Mouse (Mus musculus) yolk sac, embryonic 10.5 days (tissue): ENCODE data around the gene Sema3a.
"Not testable (repeated sequence)": the region's sequence is repeated elsewhere in the genome, so short reads cannot be mapped to it uniquely, and the experiment has no call there.

Experiments
- DNase-seq: peaks from one replicate; pipeline ENCODE4 v3.0.0-alpha.2; 2017; ENCODE audit warnings: low spot score

The Sema3a gene

GRCm38 (mm10) chr5:13428702-13429101 lies 303.5 kb downstream of the Sema3a start:
- DNase-seq, result no peak

- no peak for DNase-seq
Observed at GRCm38 (mm10) chr5:13431827-13432226, 306.6 kb downstream of the Sema3a start.

GRCm38 (mm10) chr5:13432574-13432973 lies 307.4 kb downstream of the Sema3a start:
- DNase-seq, result no peak

- no peak for DNase-seq
Observed at GRCm38 (mm10) chr5:13433303-13433702, 308.1 kb downstream of the Sema3a start.

GRCm38 (mm10) chr5:13441112-13441511 lies 315.9 kb downstream of the Sema3a start:
- DNase-seq, result no peak

GRCm38 (mm10) chr5:13460182-13461001 lies 335.2 kb downstream of the Sema3a start:
- DNase-seq, result no peak

- no peak for DNase-seq
Observed at GRCm38 (mm10) chr5:13468856-13469255, 343.6 kb downstream of the Sema3a start.

- DNase-seq, result no peak
Observed at GRCm38 (mm10) chr5:13469401-13469800, 344.2 kb downstream of the Sema3a start.

- no peak for DNase-seq
Observed at GRCm38 (mm10) chr5:13470057-13470905, 345.1 kb downstream of the Sema3a start.

GRCm38 (mm10) chr5:13477653-13478052 lies 352.4 kb downstream of the Sema3a start:
- DNase-seq, result no peak

GRCm38 (mm10) chr5:13488671-13489070 lies 363.5 kb downstream of the Sema3a start:
- DNase-seq, result no peak

- not testable (repeated sequence) for DNase-seq
Observed at GRCm38 (mm10) chr5:13495967-13496366, 370.8 kb downstream of the Sema3a start.

GRCm38 (mm10) chr5:13499835-13500234 lies 374.6 kb downstream of the Sema3a start:
- no peak for DNase-seq

GRCm38 (mm10) chr5:13505839-13506499 lies 380.8 kb downstream of the Sema3a start:
- DNase-seq, result no peak

- no peak for DNase-seq
Observed at GRCm38 (mm10) chr5:13509163-13509562, 383.9 kb downstream of the Sema3a start.

- no peak for DNase-seq
Observed at GRCm38 (mm10) chr5:13517018-13517417, 391.8 kb downstream of the Sema3a start.

GRCm38 (mm10) chr5:13525597-13525996 lies 400.4 kb downstream of the Sema3a start:
- no peak for DNase-seq

GRCm38 (mm10) chr5:13527037-13527464 lies 401.8 kb downstream of the Sema3a start:
- DNase-seq, result no peak

GRCm38 (mm10) chr5:13529226-13529625 lies 404.0 kb downstream of the Sema3a start:
- no peak for DNase-seq

- peak; percentile 26 for DNase-seq
Observed at GRCm38 (mm10) chr5:13547472-13548209, 422.4 kb downstream of the Sema3a start.

- no peak for DNase-seq
Observed at GRCm38 (mm10) chr5:13548210-13548554, 423.0 kb downstream of the Sema3a start.

- no peak for DNase-seq
Observed at GRCm38 (mm10) chr5:13549080-13549479, 423.9 kb downstream of the Sema3a start.
